ENCODE assay signal across 9 mouse cellular contexts in genomic region chr3:145757844-145758243, GRCm38 (mm10). TPM values are rescaled to one million over a fixed set of nuclear protein-coding genes. Genes with fewer than 3 reads are reported as not detected.
DNase-seq lines count a peak whose midpoint lies in the region; ATAC-seq lines count a peak whose summit lies in the region.
"Had no signal": no experiment of that assay in that cellular context is flagged by ENCODE, and none has a peak within 500 bp of the region (broad histone marks: within the 10 kb centered on the region; RNA-seq: fewer than 3 reads in every experiment).

No protein-coding gene starts in this region.

- H3K4me1 ChIP-seq in heart, embryonic 13.5 days, result peaks cover 22% of the 10 kb centered on the region
- H3K4me1 ChIP-seq in embryonic facial prominence, embryonic 10.5 days, result peaks cover 26% of the 10 kb centered on the region
- H3K4me1 ChIP-seq in intestine, embryonic 14.5 days (replicated peaks; ENCODE audit: control insufficient read depth, insufficient read depth, low read length), result peaks cover 5% of the 10 kb centered on the region
- H3K4me1 ChIP-seq in midbrain, embryonic 13.5 days (replicated peaks), result peaks cover 27% of the 10 kb centered on the region

- no peak overlapping the region for H3K9ac ChIP-seq in heart, embryonic 13.5 days
- no peak overlapping the region; the same call in 1 of the 2 replicates for H3K9ac ChIP-seq in intestine, embryonic 14.5 days (ENCODE audit: low read length)
- H3K9ac ChIP-seq in midbrain, embryonic 13.5 days (replicated peaks), result peak overlapping the region; percentile 93; the same call in 1 of the 2 replicates

- no peaks in the 10 kb centered on the region for H3K36me3 ChIP-seq in heart, embryonic 13.5 days
- no peaks in the 10 kb centered on the region for H3K36me3 ChIP-seq in embryonic facial prominence, embryonic 10.5 days (replicated peaks)
- no peaks in the 10 kb centered on the region for H3K36me3 ChIP-seq in intestine, embryonic 14.5 days (ENCODE audit: control insufficient read depth, insufficient read depth, low read length)
- H3K36me3 ChIP-seq in midbrain, embryonic 13.5 days, result no peaks in the 10 kb centered on the region

- H3K4me2 ChIP-seq in heart, embryonic 13.5 days, result peak overlapping the region; percentile 97
- H3K4me2 ChIP-seq in intestine, embryonic 14.5 days (ENCODE audit: low read length), result peak overlapping the region; percentile 100
- peak overlapping the region; percentile 98 for H3K4me2 ChIP-seq in midbrain, embryonic 13.5 days (replicated peaks)

- H3K27ac ChIP-seq in heart, embryonic 13.5 days (replicated peaks), result no peak overlapping the region
- no peak overlapping the region for H3K27ac ChIP-seq in embryonic facial prominence, embryonic 10.5 days (replicated peaks)
- H3K27ac ChIP-seq in intestine, embryonic 14.5 days (ENCODE audit: low read depth), result no peak overlapping the region
- no peak overlapping the region for H3K27ac ChIP-seq in midbrain, embryonic 13.5 days

- H3K9me3 ChIP-seq in heart, embryonic 13.5 days, result no peaks in the 10 kb centered on the region
- no peaks in the 10 kb centered on the region for H3K9me3 ChIP-seq in embryonic facial prominence, embryonic 10.5 days
- no peaks in the 10 kb centered on the region for H3K9me3 ChIP-seq in intestine, embryonic 14.5 days (ENCODE audit: control insufficient read depth, low read length)
- H3K9me3 ChIP-seq in midbrain, embryonic 13.5 days, result no peaks in the 10 kb centered on the region

- peaks cover 18% of the 10 kb centered on the region for H3K27me3 ChIP-seq in heart, embryonic 13.5 days (replicated peaks)
- H3K27me3 ChIP-seq in embryonic facial prominence, embryonic 10.5 days (replicated peaks; ENCODE audit: low read depth, poor library complexity, severe bottlenecking), result peaks cover 65% of the 10 kb centered on the region
- H3K27me3 ChIP-seq in intestine, embryonic 14.5 days (replicated peaks; ENCODE audit: control insufficient read depth, insufficient read depth, low read length), result peaks cover 21% of the 10 kb centered on the region
- peaks cover 26% of the 10 kb centered on the region for H3K27me3 ChIP-seq in midbrain, embryonic 13.5 days

- peak overlapping the region; percentile 68; the same call in 1 of the 2 replicates for H3K4me3 ChIP-seq in heart, embryonic 13.5 days
- peak overlapping the region; percentile 76 for H3K4me3 ChIP-seq in embryonic facial prominence, embryonic 10.5 days
- H3K4me3 ChIP-seq in intestine, embryonic 14.5 days (ENCODE audit: low read depth, low read length), result no peak overlapping the region
- H3K4me3 ChIP-seq in midbrain, embryonic 13.5 days (replicated peaks), result peak overlapping the region; percentile 75

- 19% methylated on average over 4 of the region's 4 CpGs for WGBS in heart, embryonic 13.5 days
- WGBS in embryonic facial prominence, embryonic 10.5 days, result 48% methylated on average over 4 of the region's 4 CpGs
- WGBS in intestine, embryonic 14.5 days, result 41% methylated on average over 4 of the region's 4 CpGs
- WGBS in midbrain, embryonic 13.5 days, result 50% methylated on average over 4 of the region's 4 CpGs

- intact Hi-C loops in left cerebral cortex, postnatal 10 days (cut with DNase I), result loop anchor here (5.0 to 10.0 kb wide), 2 partner anchors 111 to 137 kb away; partner anchors contain the start of gene Ccn1

- DNase-seq in heart, postnatal 4 days, result no peak
- DNase-seq in embryonic facial prominence, embryonic 10.5 days (ENCODE audit: low spot score), result no peak
- no peak for DNase-seq in intestine, embryonic 14.5 days (ENCODE audit: low spot score)
- no peak for DNase-seq in ovary, postnatal 10 days (ENCODE audit: low spot score)
- no peak for DNase-seq in left cerebral cortex, postnatal 10 days (ENCODE audit: extremely low spot score in 1 of 2, low spot score in 2 of 2)
- no peak for DNase-seq in adrenal gland, adult 2 months
- DNase-seq: thymus, adult 2 months had no signal

- no peak for ATAC-seq in heart, embryonic 13.5 days (ENCODE audit: extremely low read depth, insufficient number of reproducible peaks, low FRiP score, low TSS enrichment)
- ATAC-seq in intestine, embryonic 14.5 days (replicated peaks; ENCODE audit: low FRiP score, low TSS enrichment, low read depth), result no peak
- no peak for ATAC-seq in midbrain, embryonic 13.5 days

RNA-seq across cellular contexts. Expression of gene Ddah1, which starts 0.6 kb away (rescaled TPM):
- 26.0 and 27.9 TPM in 2 replicates for polyA plus RNA-seq in heart, embryonic 13.5 days (2015; fragmentation: Nextera tagmentation; extraction: Ambion mirVana)
- total RNA-seq in heart, postnatal 4 days (2021), result 10 to 100 TPM; 15.5 to 15.9 TPM
- polyA plus RNA-seq in embryonic facial prominence, embryonic 10.5 days (2016; fragmentation: Nextera tagmentation; extraction: Ambion mirVana), result 16.5 and 22.4 TPM in 2 replicates
- 45.3 and 46.9 TPM in 2 replicates for polyA plus RNA-seq in intestine, embryonic 14.5 days (2014; fragmentation: Nextera tagmentation; extraction: Ambion mirVana)
- 61.3 and 69.2 TPM in 2 replicates for polyA plus RNA-seq in midbrain, embryonic 13.5 days (2015; fragmentation: Nextera tagmentation; extraction: Ambion mirVana)
- 10 to 100 TPM; 87.0 to 87.8 TPM for total RNA-seq in left cerebral cortex, postnatal 10 days (2021)
- 1 to 10 TPM; 1.8 to 3.6 TPM for total RNA-seq in adrenal gland, adult 2 months (2021)
- polyA plus RNA-seq in adrenal gland, adult 2 months (2012; rRNA removed), result 1.1 and 1.5 TPM in 2 replicates
